Mouse (Mus musculus) liver, adult 2 months (tissue): ENCODE results near the gene Slc25a51.

Experiments
- CTCF ChIP-seq: fragments of 200-500 bp; IDR thresholded peaks from 2 replicates; pipeline ENCODE4 v1.5.1; 2011; ENCODE audit warnings: low read depth, low read length, control low read depth
- POLR2A ChIP-seq: fragments of 200-500 bp; IDR thresholded peaks from 2 replicates; pipeline ENCODE4 v1.6.1; 2011; ENCODE audit warnings: low read length, control low read depth; ENCODE audit not compliant: insufficient read depth; ENCODE audit errors: extremely low read depth

- TF ChIP-seq CTCF (no peak), POLR2A (no peak)
Measured at GRCm38 (mm10) chr4:45407703-45408334, 747 bp downstream of the Slc25a51 start.
